Mouse (Mus musculus): Measurements from ENCODE around the gene Olfr464.
"Not testable (repeated sequence)": the region's sequence is repeated elsewhere in the genome, so short reads cannot be mapped to it uniquely, and the experiment has no call there.

Gene Olfr464

GRCm38 (mm10) chr11:87870096-87870495 lies 50.7 kb downstream of the Olfr464 start:
- in situ Hi-C loops (cut with MseI, MboI) = no loop called here

GRCm38 (mm10) chr11:87866891-87867290 lies 53.9 kb downstream of the Olfr464 start:
- in situ Hi-C loops (cut with MseI, MboI) = not testable (repeated sequence)

All from mouse trophoblast stem cell (cell line).